In the genomic region with DNA sequence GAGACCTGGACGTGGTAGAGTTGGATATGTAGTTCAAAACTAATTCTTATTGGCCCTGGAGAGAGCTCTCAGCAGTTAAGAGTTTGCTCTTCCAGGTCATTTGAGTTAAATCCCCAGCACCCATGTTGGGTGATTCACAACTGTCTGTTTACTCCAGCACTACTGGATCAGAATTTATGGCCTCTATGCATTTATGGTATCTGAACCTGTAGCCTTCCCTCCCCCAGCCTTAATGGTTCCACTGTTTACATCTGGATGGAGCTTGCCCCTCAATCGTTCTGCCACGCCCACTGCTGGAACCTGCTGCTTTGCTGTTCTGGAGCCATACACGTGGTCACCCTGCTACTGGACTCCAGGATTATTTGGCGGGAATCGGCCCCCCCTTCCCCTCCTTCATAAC, we compare ENCODE assay signal across 21 mouse cellular contexts. TPM values are rescaled to one million over a fixed set of nuclear protein-coding genes. Genes with fewer than 3 reads are reported as not detected.
DNase-seq lines count a peak whose midpoint lies in the region; ATAC-seq and TF ChIP-seq lines count a peak whose summit lies in the region.
"Had no signal": no experiment of that assay in that cellular context is flagged by ENCODE, and none has a peak within 500 bp of the region (broad histone marks: within the 10 kb centered on the region; RNA-seq: fewer than 3 reads in every experiment).

No protein-coding gene starts in this region.

- TF ChIP-seq CTCF in ES-Bruce4 (IDR thresholded peaks at IDR 0.05; ENCODE audit: low read depth, low read length): no peak

- no peak overlapping the region for H3K9ac ChIP-seq in kidney, embryonic 14.5 days (ENCODE audit: low read depth, low read length)
- H3K9ac ChIP-seq in ES-Bruce4 (ENCODE audit: low read depth, poor library complexity, severe bottlenecking): peak overlapping the region; percentile 70
- H3K9ac ChIP-seq in midbrain, embryonic 16.5 days (ENCODE audit: low read depth, low read length): no peak overlapping the region
- H3K9ac ChIP-seq: embryonic facial prominence, embryonic 13.5 days; forebrain, embryonic 13.5 days; forebrain, postnatal 0 days; heart, embryonic 13.5 days; hindbrain, embryonic 12.5 days had no signal

- 66% methylated on average over 6 of the region's 6 CpGs for WGBS in kidney, embryonic 14.5 days
- 17% methylated on average over 6 of the region's 6 CpGs for WGBS in large intestine, adult 2 months
- 84% methylated on average over 6 of the region's 6 CpGs for WGBS in midbrain, embryonic 16.5 days

- peak; percentile 7 for DNase-seq in kidney, adult 11 months
- DNase-seq in ZHBTc4 (ENCODE audit: low read depth, low spot score): peak; percentile 36
- DNase-seq in large intestine, adult 2 months (ENCODE audit: low read depth, low spot score): peak; percentile 40
- no peak for DNase-seq in layer of hippocampus, postnatal 10 days (ENCODE audit: low spot score in 2 of 2)
- no peak for DNase-seq in heart, postnatal 14 days
- DNase-seq: adrenal gland, adult 2 months; adrenal gland, postnatal 25 days; cerebellum, adult 8-10 months; cerebellum, postnatal 25 days; forebrain, postnatal 0 days; gastrocnemius, postnatal 14 days; heart, postnatal 4 days had no signal

- no peak overlapping the region for H3K4me3 ChIP-seq in kidney, embryonic 14.5 days (ENCODE audit: low read length)
- H3K4me3 ChIP-seq in ES-Bruce4 (ENCODE audit: low read depth, low read length): no peak overlapping the region; the same call in 1 of the 2 replicates
- H3K4me3 ChIP-seq in midbrain, embryonic 16.5 days (ENCODE audit: low read depth, low read length): no peak overlapping the region
- H3K4me3 ChIP-seq: embryonic facial prominence, embryonic 13.5 days; forebrain, embryonic 13.5 days; heart, embryonic 13.5 days; hindbrain, embryonic 12.5 days had no signal

- TF ChIP-seq EP300 in ES-Bruce4 (IDR thresholded peaks at IDR 0.05; ENCODE audit: insufficient read depth, low read depth, low read length): no peak

- intact Hi-C loops in heart, postnatal 14 days (cut with DNase I): no loop called here

- no peaks in the 10 kb centered on the region for H3K9me3 ChIP-seq in kidney, embryonic 14.5 days (ENCODE audit: control insufficient read depth, low read length)
- H3K9me3 ChIP-seq in ES-Bruce4 (replicated peaks; ENCODE audit: control insufficient read depth, insufficient read depth, low read length, poor library complexity, severe bottlenecking): no peaks in the 10 kb centered on the region
- H3K9me3 ChIP-seq in midbrain, embryonic 16.5 days (replicated peaks; ENCODE audit: control insufficient read depth, low read length, poor library complexity, severe bottlenecking): no peaks in the 10 kb centered on the region
- H3K9me3 ChIP-seq: embryonic facial prominence, embryonic 13.5 days; forebrain, embryonic 13.5 days; heart, embryonic 13.5 days; hindbrain, embryonic 12.5 days had no signal

- ATAC-seq in kidney, embryonic 14.5 days (ENCODE audit: low FRiP score, low TSS enrichment): no peak
- no peak for ATAC-seq in midbrain, embryonic 16.5 days
- ATAC-seq: forebrain, embryonic 13.5 days; forebrain, postnatal 0 days; hindbrain, embryonic 16.5 days; inflammation-experienced regulatory T-cells, adult 6 months had no signal

- H3K4me2 ChIP-seq in kidney, embryonic 14.5 days (replicated peaks; ENCODE audit: low read depth, low read length): no peak overlapping the region
- H3K4me2 ChIP-seq in midbrain, embryonic 16.5 days (ENCODE audit: low read length): no peak overlapping the region
- H3K4me2 ChIP-seq: embryonic facial prominence, embryonic 13.5 days; forebrain, embryonic 13.5 days; heart, embryonic 13.5 days; hindbrain, embryonic 12.5 days had no signal

- H3K36me3 ChIP-seq in kidney, embryonic 14.5 days (ENCODE audit: control insufficient read depth, insufficient read depth, low read length): no peaks in the 10 kb centered on the region
- peaks cover 4% of the 10 kb centered on the region for H3K36me3 ChIP-seq in ES-Bruce4 (ENCODE audit: control insufficient read depth, insufficient read depth, low read length, poor library complexity, severe bottlenecking)
- H3K36me3 ChIP-seq in midbrain, embryonic 16.5 days (ENCODE audit: control insufficient read depth, insufficient read depth, low read length): no peaks in the 10 kb centered on the region
- H3K36me3 ChIP-seq: embryonic facial prominence, embryonic 13.5 days; heart, embryonic 13.5 days; hindbrain, embryonic 12.5 days had no signal

- no peak for TF ChIP-seq POLR2A in ES-Bruce4 (IDR thresholded peaks at IDR 0.05; ENCODE audit: insufficient read depth, low read length)

- no peaks in the 10 kb centered on the region for H3K27me3 ChIP-seq in kidney, embryonic 14.5 days (ENCODE audit: control insufficient read depth, insufficient read depth, low read length)
- no peaks in the 10 kb centered on the region for H3K27me3 ChIP-seq in ES-Bruce4 (ENCODE audit: control insufficient read depth, insufficient read depth, low read length, poor library complexity, severe bottlenecking)
- no peaks in the 10 kb centered on the region for H3K27me3 ChIP-seq in midbrain, embryonic 16.5 days (ENCODE audit: control insufficient read depth, insufficient read depth, low read depth, low read length)
- H3K27me3 ChIP-seq: embryonic facial prominence, embryonic 13.5 days; forebrain, embryonic 13.5 days; heart, embryonic 13.5 days; hindbrain, embryonic 12.5 days had no signal

- no peak overlapping the region for H3K27ac ChIP-seq in kidney, embryonic 14.5 days (ENCODE audit: low read depth, low read length)
- H3K27ac ChIP-seq in ES-Bruce4 (ENCODE audit: insufficient read depth, low read length): peak overlapping the region; percentile 69
- no peak overlapping the region for H3K27ac ChIP-seq in midbrain, embryonic 16.5 days (ENCODE audit: low read length)
- H3K27ac ChIP-seq: embryonic facial prominence, embryonic 13.5 days; forebrain, embryonic 13.5 days; heart, embryonic 13.5 days; hindbrain, embryonic 12.5 days had no signal

- H3K4me1 ChIP-seq in kidney, embryonic 14.5 days (ENCODE audit: control insufficient read depth, insufficient read depth, low read length): no peaks in the 10 kb centered on the region
- peaks cover 1% of the 10 kb centered on the region for H3K4me1 ChIP-seq in ES-Bruce4 (ENCODE audit: control insufficient read depth, insufficient read depth, low read length)
- H3K4me1 ChIP-seq in midbrain, embryonic 16.5 days (ENCODE audit: control insufficient read depth, insufficient read depth, low read length): no peaks in the 10 kb centered on the region
- H3K4me1 ChIP-seq: embryonic facial prominence, embryonic 13.5 days; forebrain, embryonic 13.5 days; heart, embryonic 13.5 days; hindbrain, embryonic 12.5 days had no signal

RNA-seq across cellular contexts. Expression of a gene that starts 25.6 kb away (rescaled TPM):
- polyA plus RNA-seq in kidney, embryonic 14.5 days (2014; fragmentation: Nextera tagmentation; extraction: Ambion mirVana): 37.3 and 64.0 TPM in 2 replicates
- 85.0 and 89.5 TPM in 2 replicates for polyA plus RNA-seq in ES-Bruce4 (2011; ENCODE audit: insufficient read depth, insufficient read length, low read depth, missing spikeins)
- polyA plus RNA-seq in large intestine, adult 2 months (2012; rRNA removed): 15.0 and 22.3 TPM in 2 replicates
- 168 and 180 TPM in 2 replicates for polyA plus RNA-seq in midbrain, embryonic 16.5 days (2015; fragmentation: Nextera tagmentation; extraction: Ambion mirVana)
- total RNA-seq in layer of hippocampus, postnatal 10 days (2021): 100 to 1,000 TPM; 149 to 202 TPM
- 10 to 100 TPM; 42.0 to 43.3 TPM for total RNA-seq in heart, postnatal 14 days (2021)

RNA-seq across cellular contexts. Expression of a gene that starts 46.8 kb away (rescaled TPM):
- 68.6 and 115 TPM in 2 replicates for polyA plus RNA-seq in kidney, embryonic 14.5 days (2014; fragmentation: Nextera tagmentation; extraction: Ambion mirVana)
- polyA plus RNA-seq in ES-Bruce4 (2011; ENCODE audit: insufficient read depth, insufficient read length, low read depth, missing spikeins): 86.6 and 94.0 TPM in 2 replicates
- polyA plus RNA-seq in large intestine, adult 2 months (2012; rRNA removed): 28.8 and 30.9 TPM in 2 replicates
- polyA plus RNA-seq in midbrain, embryonic 16.5 days (2015; fragmentation: Nextera tagmentation; extraction: Ambion mirVana): 95.0 and 97.1 TPM in 2 replicates
- 10 to 100 TPM; 59.6 to 61.7 TPM for total RNA-seq in layer of hippocampus, postnatal 10 days (2021)
- 10 to 100 TPM; 49.7 to 50.4 TPM for total RNA-seq in heart, postnatal 14 days (2021)

Comparison
In these comparisons a context has a peak if more than half of its experiments do, and no peak if none do; other contexts are left out.
1. DNase-seq: peak in kidney, adult 11 months (single experiment), ZHBTc4 (single experiment) and large intestine, adult 2 months (single experiment); none in layer of hippocampus, postnatal 10 days (0 of 2) and heart, postnatal 14 days (0 of 2).